Mouse (Mus musculus) cortical plate, adult 2 months (tissue): ENCODE measurements around the gene Olig2. TPM values are rescaled to one million over a fixed set of nuclear protein-coding genes. Genes with fewer than 3 reads are reported as not detected.
"Not testable (repeated sequence)": the region's sequence is repeated elsewhere in the genome, so short reads cannot be mapped to it uniquely, and the experiment has no call there.

Source experiments
- H3K27ac ChIP-seq: fragments of 200-500 bp; 2 replicates; pipeline ENCODE4 v1.5.1; 2012; ENCODE audit warnings: low read length, control low read depth, inconsistent platforms; ENCODE audit not compliant: insufficient read depth
- H3K4me1 ChIP-seq: fragments of 200-500 bp; 2 replicates; pipeline ENCODE4 v1.6.1; 2011; ENCODE audit warnings: low read length; ENCODE audit not compliant: control insufficient read depth, insufficient read depth
- H3K4me3 ChIP-seq: fragments of 200-500 bp; 2 replicates; pipeline ENCODE4 v1.5.1; 2011; ENCODE audit warnings: mild to moderate bottlenecking, low read length, control low read depth; ENCODE audit not compliant: insufficient read depth
- CTCF ChIP-seq: fragments of 200-500 bp; IDR thresholded peaks from 2 replicates; pipeline ENCODE4 v1.5.1; 2011; ENCODE audit warnings: mild to moderate bottlenecking, control low read depth, low read length; ENCODE audit not compliant: insufficient read depth; ENCODE audit errors: extremely low read depth
- POLR2A ChIP-seq: fragments of 200-500 bp; IDR thresholded peaks from 2 replicates; pipeline ENCODE4 v1.6.1; 2011; ENCODE audit warnings: mild to moderate bottlenecking, low read length, control low read depth; ENCODE audit not compliant: insufficient read depth; ENCODE audit errors: extremely low read depth
- polyA plus RNA-seq: library from polyadenylated mRNA; depleted of rRNA; stranded (reverse); fragments of >200 nt; gene quantifications from 2 replicates; pipeline ENCODE4 v1.2.3, GENCODE M21; 2012

The Olig2 gene
- polyA plus RNA-seq, 1 experiment: 37.9 TPM

- H3K4me3 ChIP-seq: no peak overlapping the region
- TF ChIP-seq POLR2A: no peak
- no peak for TF ChIP-seq CTCF
- no peak overlapping the region for H3K27ac ChIP-seq
- no peaks in the 10 kb centered on the region for H3K4me1 ChIP-seq
Observed at GRCm38 (mm10) chr16:91232470-91233240, 7.4 kb downstream of the Olig2 start.

GRCm38 (mm10) chr16:91233241-91233944 lies 8.1 kb downstream of the Olig2 start:
- no peaks in the 10 kb centered on the region for H3K4me1 ChIP-seq
- H3K4me3 ChIP-seq: no peak overlapping the region
- no peak for TF ChIP-seq POLR2A
- no peak for TF ChIP-seq CTCF
- H3K27ac ChIP-seq: no peak overlapping the region

GRCm38 (mm10) chr16:91239024-91239423 lies 13.8 kb downstream of the Olig2 start:
- no peaks in the 10 kb centered on the region for H3K4me1 ChIP-seq
- H3K27ac ChIP-seq: no peak overlapping the region
- H3K4me3 ChIP-seq: no peak overlapping the region
- TF ChIP-seq POLR2A (no peak), CTCF (no peak)

- H3K4me1 ChIP-seq: no peaks in the 10 kb centered on the region
- H3K4me3 ChIP-seq: no peak overlapping the region
- no peak overlapping the region for H3K27ac ChIP-seq
- TF ChIP-seq POLR2A (no peak), CTCF (no peak)
Observed at GRCm38 (mm10) chr16:91246292-91246691, 21.0 kb downstream of the Olig2 start.

- not testable (repeated sequence) for H3K4me1 ChIP-seq, H3K4me3 ChIP-seq, H3K27ac ChIP-seq
Observed at GRCm38 (mm10) chr16:91255419-91256164, 30.3 kb downstream of the Olig2 start.

- TF ChIP-seq CTCF: no peak
- TF ChIP-seq POLR2A: no peak
- no peaks in the 10 kb centered on the region for H3K4me1 ChIP-seq
- no peak overlapping the region for H3K4me3 ChIP-seq
- no peak overlapping the region for H3K27ac ChIP-seq
Observed at GRCm38 (mm10) chr16:91258956-91259355, 33.7 kb downstream of the Olig2 start.

- Histone ChIP-seq H3K27ac (no peak overlapping the region), H3K4me3 (no peak overlapping the region), H3K4me1 (no peaks in the 10 kb centered on the region)
- TF ChIP-seq CTCF: no peak
- no peak for TF ChIP-seq POLR2A
Observed at GRCm38 (mm10) chr16:91260861-91261260, 35.6 kb downstream of the Olig2 start.

- TF ChIP-seq POLR2A (no peak), CTCF (no peak)
- H3K4me1 ChIP-seq: no peaks in the 10 kb centered on the region
- H3K4me3 ChIP-seq: no peak overlapping the region
- H3K27ac ChIP-seq: no peak overlapping the region
Observed at GRCm38 (mm10) chr16:91262467-91263220, 37.4 kb downstream of the Olig2 start.

- Histone ChIP-seq H3K27ac (no peak overlapping the region), H3K4me1 (no peaks in the 10 kb centered on the region), H3K4me3 (no peak overlapping the region)
- TF ChIP-seq CTCF (no peak), POLR2A (no peak)
Observed at GRCm38 (mm10) chr16:91265972-91266371, 40.7 kb downstream of the Olig2 start.
